Mouse (Mus musculus) cerebellum, postnatal 4 days (tissue): ENCODE measurements at regions not wholly inside any gene's neighbourhood (a gene's known extent, or its start where the extent isn't known, plus 50 kb on each side); places are given as distances from the start of the nearest gene placed in this dataset.
"Not testable (repeated sequence)": the region's sequence is repeated elsewhere in the genome, so short reads cannot be mapped to it uniquely, and the experiment has no call there.

Experiments
- DNase-seq, 2 experiments: peaks; one replicate each; pipeline ENCODE4 v3.0.0; 2022; ENCODE audit warnings: low spot score in 2 of 2, mixed read lengths in 1 of 2

- DNase-seq: no peak
These were observed 298.2 kb downstream of the Eipr1 start for GRCm38 (mm10) chr12:29049801-29050200.

GRCm38 (mm10) chr12:29050516-29051251 lies 299.1 kb downstream of the Eipr1 start:
- no peak for DNase-seq

GRCm38 (mm10) chr12:29054367-29054766 lies 302.8 kb downstream of the Eipr1 start:
- DNase-seq: no peak

- DNase-seq: no peak
These were observed 310.5 kb downstream of the Eipr1 start for GRCm38 (mm10) chr12:29062025-29062637.

- no peak for DNase-seq
These were observed 311.2 kb downstream of the Eipr1 start for GRCm38 (mm10) chr12:29062801-29063200.

GRCm38 (mm10) chr12:29068180-29068579 lies 316.6 kb downstream of the Eipr1 start:
- DNase-seq: peak in 1 of 2 experiments; percentile 34

- DNase-seq: no peak
These were observed 323.7 kb downstream of the Eipr1 start for GRCm38 (mm10) chr12:29075096-29075852.

GRCm38 (mm10) chr12:29076606-29077005 lies 325.0 kb downstream of the Eipr1 start:
- DNase-seq: no peak

GRCm38 (mm10) chr12:29079011-29079410 lies 327.4 kb downstream of the Eipr1 start:
- no peak for DNase-seq

- DNase-seq: peak in 1 of 2 experiments; percentile 30
These were observed 332.0 kb downstream of the Eipr1 start for GRCm38 (mm10) chr12:29083426-29084221.

GRCm38 (mm10) chr12:29087245-29087644 lies 335.6 kb downstream of the Eipr1 start:
- DNase-seq: not testable (repeated sequence)

GRCm38 (mm10) chr12:29089634-29090033 lies 338.0 kb downstream of the Eipr1 start:
- no peak for DNase-seq

- no peak for DNase-seq
These were observed 338.8 kb downstream of the Eipr1 start for GRCm38 (mm10) chr12:29090451-29090850.

- no peak for DNase-seq
These were observed 343.9 kb downstream of the Eipr1 start for GRCm38 (mm10) chr12:29095406-29096032.

GRCm38 (mm10) chr12:29096033-29096913 lies 344.7 kb downstream of the Eipr1 start:
- DNase-seq: peak in 1 of 2 experiments; percentile 39

GRCm38 (mm10) chr12:29100042-29100570 lies 348.5 kb downstream of the Eipr1 start:
- no peak for DNase-seq

- DNase-seq: no peak
These were observed 355.5 kb downstream of the Eipr1 start for GRCm38 (mm10) chr12:29106893-29107719.

GRCm38 (mm10) chr12:29107720-29108051 lies 356.1 kb downstream of the Eipr1 start:
- DNase-seq: no peak

GRCm38 (mm10) chr12:29118336-29118735 lies 366.7 kb downstream of the Eipr1 start:
- DNase-seq: no peak
